Mouse (Mus musculus): ENCODE measurements around the gene Eri3. TPM values are rescaled to one million over a fixed set of nuclear protein-coding genes. Genes with fewer than 3 reads are reported as not detected.

The Eri3 gene
- polyA plus RNA-seq (2015; fragmentation: Nextera tagmentation; extraction: Ambion mirVana) = 40.1 and 40.3 TPM in 2 replicates

DNA sequence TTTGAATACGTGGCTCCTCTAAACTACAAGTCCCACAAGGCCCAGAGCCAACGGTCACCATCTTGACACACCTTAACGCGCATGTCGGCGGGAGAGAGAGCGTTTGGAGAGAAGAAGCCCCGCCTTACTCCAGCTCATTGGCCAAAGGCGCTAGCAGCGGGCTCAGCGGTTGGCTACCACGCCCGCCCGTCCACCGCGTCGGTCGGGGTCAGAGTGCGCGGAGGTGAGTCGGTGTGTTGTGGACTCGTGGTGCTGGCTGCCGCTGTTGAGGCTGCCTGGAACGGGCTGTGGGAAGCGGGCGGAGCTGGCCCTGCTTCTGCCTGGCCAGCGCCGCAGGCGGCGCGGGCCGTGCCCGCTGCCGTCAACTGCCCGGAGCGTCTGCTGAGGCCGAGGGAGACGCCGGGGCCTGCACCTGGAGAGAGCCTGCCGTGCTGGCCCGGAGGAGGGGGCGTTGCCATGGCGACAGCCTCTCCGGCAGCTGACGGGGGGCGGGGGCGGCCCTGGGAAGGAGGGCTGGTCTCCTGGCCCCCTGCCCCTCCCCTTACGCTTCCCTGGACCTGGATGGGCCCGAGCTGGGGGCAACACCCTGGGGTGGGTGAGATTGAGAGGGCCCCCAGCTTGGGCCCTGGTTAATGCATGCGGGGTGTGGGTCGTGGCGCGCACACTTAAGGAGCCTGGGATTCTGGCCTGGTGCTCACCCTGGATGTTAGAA, at the start of gene Eri3:
Gene Eri3 (plus strand): TSS at position 226 of the 712 bp plus-strand sequence.
- peak within 1 kb of the TSS; percentile 50 for H3K27ac ChIP-seq
- under 1% methylated on average over 51 of the region's 53 CpGs for whole genome bisulfite sequencing (ENCODE audit: insufficient replicate concordance)

GRCm38 (mm10) chr4:117518246-117518645, 31.9 kb upstream of the Eri3 start:
- no peak overlapping the region for H3K4me3 ChIP-seq (replicated peaks)
- H3K27ac ChIP-seq = no peak overlapping the region
- no peaks in the 10 kb centered on the region for H3K36me3 ChIP-seq
- H3K9ac ChIP-seq = no peak overlapping the region
- no peak overlapping the region for H3K4me2 ChIP-seq
- ATAC-seq (ENCODE audit: low read depth) (no peak), DNase-seq (no peak)
- H3K27me3 ChIP-seq = 0 out of 2 replicates have a peak, but pooled peaks cover 3% of the 10 kb centered on the region
- H3K9me3 ChIP-seq (replicated peaks) = no peaks in the 10 kb centered on the region
- 70% methylated on average over 4 of the region's 4 CpGs for WGBS (ENCODE audit: insufficient replicate concordance)
- H3K4me1 ChIP-seq (replicated peaks) = no peaks in the 10 kb centered on the region

More for the DNA sequence above, at the start of gene Eri3:
- Histone ChIP-seq H3K36me3 (no peaks in the 10 kb centered on the region), H3K27me3 (no peaks in the 10 kb centered on the region), H3K9ac (peak within 1 kb of the TSS; percentile 87), H3K4me2 (peak within 1 kb of the TSS; percentile 95), H3K9me3 (replicated peaks) (no peaks in the 10 kb centered on the region), H3K4me1 (replicated peaks) (peaks cover 26% of the 10 kb centered on the region), H3K4me3 (replicated peaks) (peak within 1 kb of the TSS; percentile 82)
- peak; percentile 97 for DNase-seq
- ATAC-seq (ENCODE audit: low read depth) = peak; percentile 100

- DNase-seq (no peak), ATAC-seq (ENCODE audit: low read depth) (no peak)
- no peak overlapping the region for H3K4me3 ChIP-seq (replicated peaks)
- no peak overlapping the region for H3K4me2 ChIP-seq
- H3K9me3 ChIP-seq (replicated peaks) = no peaks in the 10 kb centered on the region
- no peaks in the 10 kb centered on the region for H3K36me3 ChIP-seq
- 51% methylated on average over 2 of the region's 2 CpGs for WGBS (ENCODE audit: insufficient replicate concordance)
- H3K4me1 ChIP-seq (replicated peaks) = peaks cover 23% of the 10 kb centered on the region
- H3K9ac ChIP-seq = no peak overlapping the region
- H3K27ac ChIP-seq = no peak overlapping the region
- 0 out of 2 replicates have a peak, but pooled peaks cover 9% of the 10 kb centered on the region for H3K27me3 ChIP-seq
These were observed 28.8 kb upstream of the Eri3 start for GRCm38 (mm10) chr4:117521350-117521749.

DNA sequence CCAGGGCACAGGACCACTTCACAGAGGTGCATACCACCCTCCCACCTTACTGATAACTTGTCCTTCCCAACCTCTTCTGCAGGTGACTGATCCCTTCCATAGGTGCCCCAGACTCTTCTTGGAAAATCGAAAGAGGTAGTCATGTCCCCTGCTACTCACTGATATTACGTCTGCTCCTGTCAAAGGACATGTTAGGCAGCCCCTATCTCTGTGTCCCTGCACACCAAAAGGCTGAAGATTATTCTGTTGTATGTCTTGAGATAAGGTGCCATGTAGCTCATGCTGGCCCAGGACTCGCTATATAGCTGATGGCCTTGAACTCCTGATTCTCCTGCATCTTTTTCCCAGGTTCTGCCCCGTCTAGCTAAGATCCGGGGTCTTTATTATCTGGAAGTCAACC, 24.2 kb upstream of the Eri3 start:
- WGBS (ENCODE audit: insufficient replicate concordance) = 36% methylated on average over 5 of the region's 5 CpGs
- Histone ChIP-seq H3K4me3 (replicated peaks) (no peak overlapping the region), H3K36me3 (no peaks in the 10 kb centered on the region), H3K27me3 (peaks cover 29% of the 10 kb centered on the region), H3K4me1 (replicated peaks) (peaks cover 37% of the 10 kb centered on the region), H3K4me2 (peak overlapping the region; percentile 29), H3K9me3 (replicated peaks) (no peaks in the 10 kb centered on the region), H3K9ac (peak overlapping the region; percentile 15; the same call in 1 of the 2 replicates), H3K27ac (no peak overlapping the region)
- ATAC-seq (ENCODE audit: low read depth) (peak; percentile 92), DNase-seq (peak; percentile 50)

DNA sequence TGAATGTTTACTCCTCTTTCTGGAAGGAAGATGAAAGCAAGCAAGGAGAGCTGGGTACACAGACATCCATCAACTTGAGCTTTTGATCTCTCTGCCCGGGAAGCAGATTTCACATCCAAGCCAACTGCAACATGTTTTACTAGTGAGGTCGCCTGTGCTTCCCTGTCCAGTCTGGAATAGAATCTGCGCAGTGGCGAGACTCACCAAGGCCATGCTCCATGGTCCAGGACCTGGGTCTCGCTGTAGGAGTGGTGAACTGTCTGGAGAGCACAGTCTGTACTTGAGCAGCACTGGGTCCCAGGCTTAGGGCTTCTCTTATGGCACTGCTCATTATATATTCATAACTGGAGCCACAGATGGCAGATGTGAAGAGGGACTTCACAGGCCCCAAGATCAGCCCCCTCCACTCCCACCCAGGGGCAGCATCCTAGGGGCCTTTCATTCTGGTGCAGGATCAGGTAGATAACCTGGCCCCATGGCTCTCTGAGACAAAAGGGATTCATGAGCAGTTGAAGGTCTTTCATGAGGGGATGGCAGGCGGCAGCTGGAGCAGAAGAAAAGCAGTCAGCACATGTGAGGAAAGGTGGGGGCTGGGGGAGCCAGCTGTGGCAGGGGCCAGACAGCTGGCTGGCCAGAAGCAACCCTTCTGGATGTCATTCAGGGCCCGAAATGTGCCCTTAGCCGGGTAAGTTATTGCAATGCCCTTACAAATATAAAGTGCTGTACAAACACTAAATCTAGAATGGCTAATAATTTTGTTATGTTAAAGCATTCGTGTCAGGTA, 22.9 kb upstream of the Eri3 start:
- no peak for ATAC-seq (ENCODE audit: low read depth)

DNA sequence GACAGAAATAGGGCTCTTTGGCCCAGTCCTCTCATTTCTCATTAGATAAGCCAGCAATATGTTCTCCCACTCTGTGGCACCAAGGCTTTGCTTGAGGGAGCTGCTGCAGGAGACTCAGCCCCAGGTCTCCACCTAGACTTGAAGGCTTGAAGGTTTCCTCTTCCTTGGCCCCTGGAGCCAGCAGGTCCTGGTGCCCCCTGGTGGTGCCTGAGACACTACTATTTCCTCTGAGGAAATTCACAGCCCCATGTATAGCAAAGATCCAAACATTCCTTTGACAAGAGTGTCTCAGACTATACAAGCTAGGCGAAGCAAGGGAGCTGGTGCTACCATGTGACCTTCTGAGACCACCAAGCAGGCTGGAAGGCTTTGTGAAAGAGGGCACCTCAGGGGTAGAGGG, 22.2 kb upstream of the Eri3 start:
- WGBS (ENCODE audit: insufficient replicate concordance) = 8% methylated on average over 1 of the region's 1 CpGs
- Histone ChIP-seq H3K9ac (no peak overlapping the region), H3K9me3 (replicated peaks) (no peaks in the 10 kb centered on the region), H3K27ac (no peak overlapping the region), H3K27me3 (peaks cover 25% of the 10 kb centered on the region), H3K36me3 (no peaks in the 10 kb centered on the region), H3K4me3 (replicated peaks) (no peak overlapping the region), H3K4me2 (no peak overlapping the region), H3K4me1 (replicated peaks) (peaks cover 37% of the 10 kb centered on the region)
- DNase-seq (peak; percentile 46), ATAC-seq (ENCODE audit: low read depth) (peak; percentile 37; the same call in 1 of the 2 replicates)

More for the DNA sequence above, 22.9 kb upstream of the Eri3 start:
- no peak for DNase-seq
- Histone ChIP-seq H3K4me3 (replicated peaks) (no peak overlapping the region), H3K4me2 (no peak overlapping the region), H3K27ac (no peak overlapping the region), H3K4me1 (replicated peaks) (peaks cover 37% of the 10 kb centered on the region), H3K9ac (no peak overlapping the region), H3K27me3 (peaks cover 25% of the 10 kb centered on the region), H3K36me3 (no peaks in the 10 kb centered on the region), H3K9me3 (replicated peaks) (no peaks in the 10 kb centered on the region)
- WGBS (ENCODE audit: insufficient replicate concordance) = 63% methylated on average over 9 of the region's 9 CpGs

- Histone ChIP-seq H3K36me3 (no peaks in the 10 kb centered on the region), H3K4me2 (no peak overlapping the region), H3K4me3 (replicated peaks) (no peak overlapping the region), H3K27ac (no peak overlapping the region), H3K27me3 (peaks cover 22% of the 10 kb centered on the region), H3K4me1 (replicated peaks) (peaks cover 28% of the 10 kb centered on the region), H3K9me3 (replicated peaks) (no peaks in the 10 kb centered on the region), H3K9ac (no peak overlapping the region)
- DNase-seq (no peak), ATAC-seq (ENCODE audit: low read depth) (no peak)
- 60% methylated on average over 4 of the region's 4 CpGs for WGBS (ENCODE audit: insufficient replicate concordance)
These were observed 20.3 kb upstream of the Eri3 start for GRCm38 (mm10) chr4:117529843-117530242.

- 28% methylated on average over 9 of the region's 9 CpGs for WGBS (ENCODE audit: insufficient replicate concordance)
- Histone ChIP-seq H3K4me3 (replicated peaks) (no peak overlapping the region), H3K9ac (no peak overlapping the region), H3K27me3 (peaks cover 9% of the 10 kb centered on the region; the same call in 1 of the 2 replicates), H3K27ac (no peak overlapping the region), H3K9me3 (replicated peaks) (no peaks in the 10 kb centered on the region), H3K4me1 (replicated peaks) (no peaks in the 10 kb centered on the region), H3K4me2 (no peak overlapping the region), H3K36me3 (no peaks in the 10 kb centered on the region)
- DNase-seq (no peak), ATAC-seq (ENCODE audit: low read depth) (no peak)
These were observed 14.5 kb upstream of the Eri3 start for GRCm38 (mm10) chr4:117535496-117536200.

- H3K9ac ChIP-seq = no peak overlapping the region
- DNase-seq (no peak), ATAC-seq (ENCODE audit: low read depth) (no peak)
- H3K9me3 ChIP-seq (replicated peaks) = no peaks in the 10 kb centered on the region
- no peak overlapping the region for H3K4me2 ChIP-seq
- 32% methylated on average over 7 of the region's 7 CpGs for WGBS (ENCODE audit: insufficient replicate concordance)
- H3K4me3 ChIP-seq (replicated peaks) = no peak overlapping the region
- no peaks in the 10 kb centered on the region for H3K36me3 ChIP-seq
- H3K4me1 ChIP-seq (replicated peaks) = no peaks in the 10 kb centered on the region
- peaks cover 8% of the 10 kb centered on the region for H3K27me3 ChIP-seq
- H3K27ac ChIP-seq = no peak overlapping the region
These were observed 13.2 kb upstream of the Eri3 start for GRCm38 (mm10) chr4:117537002-117537401.

GRCm38 (mm10) chr4:117539329-117539980, 10.7 kb upstream of the Eri3 start:
- Histone ChIP-seq H3K9me3 (replicated peaks) (no peaks in the 10 kb centered on the region), H3K36me3 (no peaks in the 10 kb centered on the region), H3K27me3 (peaks cover 17% of the 10 kb centered on the region), H3K27ac (no peak overlapping the region), H3K4me1 (replicated peaks) (no peaks in the 10 kb centered on the region), H3K9ac (no peak overlapping the region), H3K4me2 (no peak overlapping the region), H3K4me3 (replicated peaks) (no peak overlapping the region)
- no peak for ATAC-seq (ENCODE audit: low read depth)
- DNase-seq = no peak
- WGBS (ENCODE audit: insufficient replicate concordance) = 66% methylated on average over 8 of the region's 8 CpGs

DNA sequence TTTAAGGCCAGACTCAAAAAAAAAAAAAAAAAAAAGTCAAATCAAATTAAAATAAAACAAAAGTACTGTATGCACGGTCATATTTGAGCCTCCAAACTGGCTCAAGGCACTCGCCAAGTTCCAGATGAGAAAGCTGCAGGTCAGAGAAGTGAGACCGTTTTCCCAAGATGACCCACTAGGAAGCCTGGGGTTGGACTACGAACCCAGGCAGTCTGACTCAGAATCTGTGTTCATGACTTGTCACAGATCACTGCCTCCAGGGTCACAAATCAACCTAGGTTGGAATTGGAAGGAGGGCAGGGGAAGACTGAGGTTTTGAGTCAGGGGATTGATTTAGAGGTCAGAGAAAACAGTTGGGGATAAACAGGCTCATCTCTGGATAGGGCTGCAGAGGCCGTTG, 9.6 kb upstream of the Eri3 start:
- 67% methylated on average over 5 of the region's 5 CpGs for whole genome bisulfite sequencing (ENCODE audit: insufficient replicate concordance)
- no peak overlapping the region for H3K27ac ChIP-seq
- H3K36me3 ChIP-seq = no peaks in the 10 kb centered on the region
- H3K4me2 ChIP-seq = no peak overlapping the region
- no peak for ATAC-seq (ENCODE audit: low read depth)
- no peak overlapping the region for H3K9ac ChIP-seq
- H3K4me1 ChIP-seq (replicated peaks) = no peaks in the 10 kb centered on the region
- peaks cover 17% of the 10 kb centered on the region for H3K27me3 ChIP-seq
- H3K4me3 ChIP-seq (replicated peaks) = no peak overlapping the region
- no peak for DNase-seq
- H3K9me3 ChIP-seq (replicated peaks) = no peaks in the 10 kb centered on the region
